Mouse (Mus musculus) left cerebral cortex, postnatal 36 days (tissue): ENCODE measurements at regions not wholly inside any gene's neighbourhood (a gene's known extent, or its start where the extent isn't known, plus 50 kb on each side); places are given as distances from the start of the nearest gene placed in this dataset.
A peak's percentile ranks its signal among the peaks of the same experiment; 100 is the strongest.

Experiments
- DNase-seq, 2 experiments: peaks; one replicate each; pipeline ENCODE4 v3.0.0; 2021 to 2022; ENCODE audit warnings: low spot score in 2 of 2, mixed read lengths in 1 of 2
- intact Hi-C: fragments of 180-260 bp; cut with DNase I; formaldehyde crosslinking; loops from one replicate; pipeline ENCODE4 v1.15.1; 2025

DNA sequence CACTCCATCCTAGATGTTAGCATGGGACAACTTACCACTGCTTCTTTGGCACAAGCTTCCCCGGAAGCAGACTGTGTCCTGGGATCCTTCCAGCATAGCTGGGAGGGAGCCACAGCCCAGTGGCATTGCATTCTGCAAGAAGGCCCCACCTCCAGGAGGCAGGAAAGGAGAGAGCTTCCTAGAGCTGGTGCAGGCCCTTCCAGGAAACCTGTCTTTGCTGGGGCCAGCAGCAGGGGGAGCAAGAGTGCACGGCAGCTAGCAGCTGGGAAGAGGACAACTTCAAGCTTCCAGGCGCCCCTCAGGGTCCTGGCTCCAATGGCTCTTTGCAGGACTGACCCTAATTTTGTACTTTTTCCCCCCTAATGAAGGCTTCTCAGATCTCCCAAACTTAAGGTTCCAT is 115.4 kb upstream of the Sorcs3 start:
- peak; percentile 38 to 45 for DNase-seq

DNA sequence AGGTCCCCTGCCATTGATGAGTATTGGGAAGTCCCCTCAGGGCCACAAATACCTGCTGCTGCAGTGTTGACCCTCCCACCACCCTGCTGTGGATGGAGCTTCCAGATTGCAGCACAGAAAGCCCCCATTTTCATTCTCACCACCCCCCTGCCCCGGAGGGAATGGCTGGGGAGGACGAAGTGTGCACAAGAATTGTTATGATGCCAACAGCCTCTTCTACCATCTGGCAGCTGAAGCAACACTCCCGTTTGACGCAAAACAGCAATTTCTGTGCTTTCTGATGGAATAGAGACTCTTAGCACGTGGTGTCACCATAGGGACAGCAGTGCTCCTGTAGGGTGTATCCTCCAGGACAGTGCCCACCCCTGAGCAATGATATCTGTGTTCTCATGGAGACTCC is 108.5 kb upstream of the Sorcs3 start:
- peak; percentile 51 to 65 for DNase-seq
- intact Hi-C loops: loop anchor here (5.0 kb wide), 1 partner anchor 160 kb away; the partner anchor contains the start of gene Cfap58

More for the DNA sequence above, 115.4 kb upstream of the Sorcs3 start:
- intact Hi-C loops: no loop called here

DNA sequence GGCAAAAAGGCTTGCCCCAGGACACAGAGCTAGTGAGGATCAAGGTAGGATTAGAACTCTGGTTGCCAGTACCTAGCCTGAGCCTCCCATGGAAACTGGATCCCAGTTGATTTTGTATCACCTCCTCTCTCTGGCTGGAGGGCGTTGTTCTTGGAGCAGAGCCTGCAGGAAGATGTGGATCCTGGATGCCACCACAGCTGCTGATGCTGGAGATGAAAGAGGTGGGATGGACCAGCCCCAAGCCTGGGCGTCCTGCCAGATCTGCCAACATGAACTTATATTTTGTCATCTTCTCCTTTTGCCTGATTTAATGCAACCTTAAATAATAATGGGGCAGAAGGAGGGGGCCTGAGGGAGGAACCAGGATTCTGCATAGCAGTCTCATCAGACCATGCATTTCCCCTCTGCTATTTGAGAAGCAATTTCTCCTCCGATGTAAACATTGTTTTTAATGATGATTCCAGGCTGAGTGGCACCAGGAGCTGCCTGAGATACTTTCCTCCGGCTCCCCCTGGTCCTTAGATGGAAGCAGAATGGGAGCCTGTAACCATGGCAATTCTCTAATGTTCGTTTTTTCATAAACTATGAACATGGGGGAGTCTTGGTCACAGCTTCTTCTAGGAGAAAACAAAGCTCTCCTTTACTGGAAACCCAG is 107.8 kb upstream of the Sorcs3 start:
- DNase-seq: peak; percentile 72 to 73
- intact Hi-C loops: loop anchor here (5.0 kb wide), 1 partner anchor 161 kb away; the partner anchor contains the start of gene Cfap58

DNA sequence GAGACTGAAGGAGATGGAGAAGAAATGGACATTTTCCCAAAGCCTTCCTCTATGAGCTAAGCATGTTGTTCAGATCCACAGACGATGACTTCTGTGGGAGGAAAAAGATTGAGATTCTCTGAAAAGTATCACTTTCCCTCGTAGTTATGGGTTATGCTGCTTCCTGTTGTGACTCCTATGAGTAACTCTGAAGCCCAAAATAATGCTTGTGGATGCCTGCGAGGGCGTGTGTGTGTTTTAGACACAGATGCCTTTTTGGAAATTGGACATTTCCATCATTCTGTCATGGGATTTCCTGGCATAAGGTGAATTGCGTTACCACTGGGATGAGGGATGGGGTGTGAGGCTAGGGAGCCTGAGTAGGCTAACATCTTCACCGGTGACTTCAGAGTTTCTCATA is 104.8 kb upstream of the Sorcs3 start:
- intact Hi-C loops: no loop called here
- peak in 1 of 2 experiments; percentile 14 for DNase-seq

DNA sequence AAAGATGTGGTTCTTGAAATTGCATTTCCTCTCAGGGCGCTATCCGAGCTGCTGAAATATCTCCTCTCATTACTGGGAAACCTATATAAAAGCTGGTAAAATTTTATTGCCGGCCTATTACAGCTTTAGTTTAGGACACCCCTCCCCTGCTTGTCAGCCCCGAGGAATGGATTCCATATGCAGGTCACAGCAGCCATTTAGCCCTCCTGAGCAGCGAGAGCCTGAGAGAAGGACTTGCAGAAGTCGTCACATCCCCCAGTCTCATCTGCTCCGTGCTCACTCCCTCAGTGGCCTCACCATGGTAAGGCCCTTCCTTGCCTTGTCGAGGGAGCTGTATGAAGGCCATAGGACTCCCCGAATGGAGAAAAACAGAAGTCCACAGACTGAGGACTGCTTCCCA is 90.7 kb upstream of the Sorcs3 start:
- intact Hi-C loops: no loop called here
- no peak for DNase-seq

DNA sequence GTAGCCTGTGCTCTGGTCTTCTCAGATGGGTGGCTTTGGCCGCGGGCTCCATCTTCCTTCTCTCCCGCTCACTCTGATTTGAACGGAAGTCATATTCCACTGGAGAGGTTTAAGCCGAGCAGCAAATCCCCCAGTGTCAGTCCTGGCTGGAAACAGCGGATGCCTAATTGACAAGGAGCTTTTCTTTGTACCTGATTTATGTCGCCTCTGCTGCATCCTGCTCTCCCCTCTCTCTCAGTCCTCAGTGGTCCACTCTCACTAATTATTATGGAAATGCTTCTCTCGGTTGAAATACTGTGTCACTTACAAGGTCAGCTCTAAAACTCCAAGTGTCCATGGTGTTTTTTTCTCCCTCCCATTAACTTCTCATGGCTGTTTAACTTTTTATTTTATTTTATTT is 90.1 kb upstream of the Sorcs3 start:
- intact Hi-C loops: no loop called here
- no peak for DNase-seq

DNA sequence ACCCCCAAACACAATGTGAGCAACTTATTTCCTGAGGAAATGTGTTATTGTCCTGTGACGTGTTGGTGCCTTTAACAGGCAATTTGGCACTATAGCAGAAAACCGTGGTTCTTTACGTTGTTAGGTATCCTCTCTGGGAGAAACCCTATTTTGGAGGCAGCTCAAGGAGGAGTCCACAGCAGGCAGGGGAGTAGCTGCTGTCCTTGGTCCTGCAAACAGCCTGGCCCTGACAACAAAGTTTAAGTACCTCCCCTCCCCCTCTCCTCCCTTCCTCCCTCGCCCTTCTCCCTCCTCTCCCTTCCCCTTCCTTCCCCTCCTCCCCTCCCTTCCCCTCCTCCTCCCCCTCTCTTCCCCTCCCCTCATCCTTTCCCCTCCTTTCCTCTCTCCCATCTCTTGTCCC is 89.1 kb upstream of the Sorcs3 start:
- intact Hi-C loops: no loop called here
- no peak for DNase-seq

DNA sequence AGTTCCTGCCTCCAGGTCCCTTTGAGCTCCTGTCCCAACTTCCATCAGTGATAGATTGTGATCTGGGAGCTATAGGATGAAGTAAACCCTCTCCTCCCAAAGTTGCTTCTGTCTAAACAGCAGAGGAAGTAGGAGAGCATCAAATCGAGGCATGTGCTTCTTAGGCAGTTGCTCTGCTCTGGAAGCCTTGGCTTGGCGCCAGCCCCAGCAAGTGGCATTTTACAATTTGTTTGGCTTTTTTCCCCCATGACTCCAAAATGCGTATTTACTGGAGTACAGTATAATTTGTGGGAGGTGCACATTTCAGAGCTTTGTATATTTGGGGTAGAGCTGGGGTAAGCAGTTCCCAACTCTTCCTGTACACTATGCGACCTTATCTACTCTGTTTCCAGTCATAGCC is 88.2 kb upstream of the Sorcs3 start:
- DNase-seq: no peak
- intact Hi-C loops: no loop called here

DNA sequence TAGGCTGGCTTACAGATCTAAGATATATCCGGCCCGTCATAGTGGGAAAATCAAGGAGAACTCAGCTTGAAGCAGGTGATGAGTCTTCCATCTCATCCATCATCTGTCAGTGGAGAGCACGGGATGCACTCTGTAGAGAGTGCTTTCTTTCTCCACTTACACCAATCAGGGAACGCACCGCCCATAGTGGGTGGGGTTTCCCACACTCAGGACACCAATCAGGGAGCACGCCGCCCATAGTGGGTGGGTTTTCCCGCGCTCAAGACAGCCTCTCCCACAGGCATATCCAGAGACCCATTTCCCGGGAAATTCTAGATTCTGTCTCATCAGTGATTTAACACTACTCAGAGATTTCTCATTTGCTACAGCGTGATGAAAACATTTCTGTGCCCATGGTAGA is 83.5 kb upstream of the Sorcs3 start:
- intact Hi-C loops: no loop called here
- DNase-seq: no peak

DNA sequence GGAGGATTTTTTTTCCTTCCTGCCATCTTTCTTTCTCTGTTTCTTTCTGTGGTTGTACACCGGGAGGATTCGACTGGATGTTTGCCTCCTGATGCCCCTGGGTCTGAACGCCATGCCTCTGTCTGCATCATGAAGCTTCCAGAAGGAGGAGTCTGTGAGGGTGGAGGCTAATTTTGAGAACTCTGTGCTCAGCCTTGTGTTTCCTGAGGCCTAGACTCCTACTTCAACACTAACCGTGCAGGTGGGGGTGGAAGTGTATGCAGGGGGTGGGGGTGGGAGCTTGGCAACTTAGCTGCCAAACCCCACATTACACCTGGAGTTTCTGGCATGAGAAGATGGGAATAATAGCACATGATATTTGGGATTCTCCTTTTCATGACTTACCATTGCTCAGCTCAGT is 82.0 kb upstream of the Sorcs3 start:
- intact Hi-C loops: no loop called here
- DNase-seq: peak; percentile 22 to 36

DNA sequence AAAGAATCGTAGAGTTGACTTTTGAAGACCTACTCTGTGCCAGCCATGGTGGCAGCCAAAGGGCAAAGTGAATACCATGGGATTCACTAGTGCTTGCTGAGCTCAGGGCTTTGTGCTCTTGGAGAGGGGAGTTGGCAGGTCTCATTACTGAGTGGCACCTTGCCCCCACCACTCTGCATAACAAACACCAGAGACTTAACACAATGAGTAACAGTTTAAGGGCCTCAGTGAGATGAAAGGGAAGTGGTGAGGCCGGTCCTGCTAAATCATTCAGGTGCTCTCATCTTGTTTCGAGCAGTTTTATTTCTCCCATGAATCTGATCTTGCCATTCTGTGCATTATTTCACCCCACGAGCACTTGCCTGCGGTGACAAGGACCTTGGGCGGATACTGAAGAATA is 80.1 kb upstream of the Sorcs3 start:
- no peak for DNase-seq
- intact Hi-C loops: no loop called here

DNA sequence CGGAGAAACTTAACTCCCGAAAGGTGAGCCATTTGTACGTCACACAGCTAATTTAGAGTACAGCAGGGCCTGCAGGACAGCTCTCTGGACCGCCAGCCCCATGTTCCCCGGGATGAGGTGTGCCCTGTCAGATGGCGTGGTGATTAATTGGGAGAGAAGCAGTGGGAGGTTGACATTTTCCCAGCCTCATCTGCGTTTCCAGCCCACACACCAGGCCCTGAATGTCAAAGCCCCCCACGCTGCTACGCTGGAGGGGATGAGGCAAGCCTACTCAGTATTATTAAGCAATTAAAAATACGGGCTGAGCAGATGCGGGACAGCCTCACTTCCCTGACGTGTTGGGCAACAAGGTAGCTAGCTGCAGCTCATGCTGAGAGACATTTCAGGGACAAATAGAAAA is 77.7 kb upstream of the Sorcs3 start:
- peak in 1 of 2 experiments; percentile 19 for DNase-seq
- intact Hi-C loops: no loop called here

DNA sequence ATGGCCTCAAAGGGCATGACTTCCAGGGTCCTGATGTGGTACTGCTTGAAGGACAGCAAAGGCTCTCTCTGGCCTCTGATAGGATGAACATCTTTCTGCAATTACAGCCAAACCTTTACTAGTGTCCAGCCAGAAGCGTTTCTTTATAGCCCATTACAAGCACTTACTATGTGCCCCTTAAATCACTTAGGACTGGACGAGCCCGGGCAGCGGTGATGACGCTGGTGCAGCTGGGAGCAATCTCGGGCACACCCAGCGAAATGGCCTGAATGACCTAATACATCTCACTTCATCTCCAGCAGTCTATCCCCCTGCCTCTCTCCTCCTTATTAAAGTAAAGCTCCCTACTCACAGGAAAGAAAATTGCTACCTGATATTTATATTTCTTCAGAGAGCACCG is 69.6 kb upstream of the Sorcs3 start:
- no peak for DNase-seq
- intact Hi-C loops: no loop called here

DNA sequence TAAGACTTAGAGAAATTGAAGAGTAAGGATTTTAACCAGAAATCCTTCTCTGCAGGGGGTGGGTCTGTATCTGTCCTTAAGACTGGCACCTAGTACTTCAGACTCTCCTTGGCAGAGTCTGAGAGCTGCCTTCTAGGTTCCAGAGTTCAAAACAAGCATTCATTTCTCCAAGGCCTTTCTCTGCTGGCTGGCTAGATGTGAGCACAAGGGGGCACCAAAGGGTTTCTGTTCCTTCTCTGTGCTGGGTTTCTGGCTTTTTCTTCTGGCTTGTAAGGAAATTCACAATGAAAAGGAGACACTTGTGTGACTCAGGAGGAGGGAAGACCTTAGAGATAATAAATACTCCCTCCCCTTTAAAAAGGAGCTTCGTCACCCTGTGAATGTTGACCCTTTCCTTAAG is 61.7 kb upstream of the Sorcs3 start:
- peak; percentile 53 to 64 for DNase-seq
- intact Hi-C loops: loop anchor here (10.0 kb wide), 2 partner anchors 1121 to 1601 kb away; no protein-coding TSS in a partner anchor
